In the genomic region with DNA sequence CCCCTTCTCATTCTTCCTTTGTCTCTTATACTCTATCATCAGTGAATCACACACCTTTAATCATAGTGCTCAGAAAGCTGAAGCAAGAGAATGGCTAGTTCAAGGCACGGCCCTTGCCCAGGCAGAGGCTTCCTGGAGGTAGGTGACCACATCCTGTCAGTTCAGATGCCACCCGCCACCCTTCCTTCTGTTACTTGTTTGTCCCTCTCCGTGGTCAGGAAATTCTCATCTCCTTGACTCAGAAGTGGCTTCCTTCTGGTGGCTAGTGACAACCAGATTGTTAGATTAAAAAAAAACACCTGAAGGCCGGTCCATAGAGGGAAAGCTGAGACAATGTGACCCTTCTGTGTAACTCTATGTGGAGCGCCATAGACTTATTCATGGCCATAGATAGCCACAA, we compare ENCODE assay signal across 23 mouse cellular contexts.
"Had no signal": no experiment of that assay in that cellular context is flagged by ENCODE, and none has a peak within 500 bp of the region (broad histone marks: within the 10 kb centered on the region; RNA-seq: fewer than 3 reads in every experiment).

No protein-coding gene starts in this region.

- H3K4me3 ChIP-seq: limb, embryonic 10.5 days; limb, embryonic 13.5 days; liver, embryonic 12.5 days; liver, embryonic 15.5 days; lung, embryonic 15.5 days; midbrain, embryonic 13.5 days; myocyte; neural tube, embryonic 12.5 days; neural tube, embryonic 15.5 days had no signal

- ATAC-seq: liver, embryonic 12.5 days; midbrain, embryonic 13.5 days; midbrain, embryonic 16.5 days had no signal

- H3K9ac ChIP-seq: limb, embryonic 13.5 days; liver, embryonic 12.5 days; liver, embryonic 15.5 days; lung, embryonic 15.5 days; midbrain, embryonic 13.5 days; neural tube, embryonic 12.5 days; neural tube, embryonic 15.5 days had no signal

- DNase-seq: kidney, adult 18-20 months; kidney, adult 9 months; kidney, postnatal 14 days; kidney, postnatal 4 days; liver; lung, adult 18-20 months; lung, postnatal 10 days; lung, postnatal 36 days; right cerebral cortex, adult 18-20 months; right cerebral cortex, postnatal 25 days; spleen, adult 18-20 months; thymus, adult 18-20 months; thymus, postnatal 36 days had no signal

- H3K27me3 ChIP-seq: limb, embryonic 13.5 days; liver, embryonic 12.5 days; liver, embryonic 15.5 days; lung, embryonic 15.5 days; midbrain, embryonic 13.5 days; neural tube, embryonic 12.5 days; neural tube, embryonic 15.5 days had no signal

- H3K27ac ChIP-seq: limb, embryonic 10.5 days; limb, embryonic 13.5 days; liver, embryonic 12.5 days; liver, embryonic 15.5 days; lung, embryonic 15.5 days; midbrain, embryonic 13.5 days; neural tube, embryonic 12.5 days; neural tube, embryonic 15.5 days had no signal

- H3K4me1 ChIP-seq: limb, embryonic 10.5 days; limb, embryonic 13.5 days; liver, embryonic 12.5 days; liver, embryonic 15.5 days; lung, embryonic 15.5 days; midbrain, embryonic 13.5 days; neural tube, embryonic 12.5 days; neural tube, embryonic 15.5 days had no signal

- H3K36me3 ChIP-seq: limb, embryonic 10.5 days; limb, embryonic 13.5 days; liver, embryonic 12.5 days; liver, embryonic 15.5 days; lung, embryonic 15.5 days; midbrain, embryonic 13.5 days; neural tube, embryonic 12.5 days; neural tube, embryonic 15.5 days had no signal
